Mouse (Mus musculus) small intestine, adult 2 months (tissue): ENCODE data around the gene Rassf8.

Experiments used
- CTCF ChIP-seq: fragments of 200-500 bp; IDR thresholded peaks from 2 replicates; pipeline ENCODE4 v1.5.1; 2012; ENCODE audit warnings: low read depth, mild to moderate bottlenecking, control low read depth, inconsistent platforms, low read length, moderate library complexity, mixed read lengths; ENCODE audit not compliant: insufficient replicate concordance, insufficient read length; ENCODE audit errors: extremely low read depth
- POLR2A ChIP-seq: fragments of 200-500 bp; IDR thresholded peaks from 2 replicates; pipeline ENCODE4 v1.6.1; 2012; ENCODE audit warnings: low read depth, mild to moderate bottlenecking, control low read depth, inconsistent platforms, low read length, moderate library complexity

GRCm38 (mm10) chr6:145846948-145847347, 100.4 kb downstream of the Rassf8 start:
- TF ChIP-seq CTCF (no peak), POLR2A (no peak)
